Mouse (Mus musculus): ENCODE data around the gene Gm12888.
"Not testable (repeated sequence)": the region's sequence is repeated elsewhere in the genome, so short reads cannot be mapped to it uniquely, and the experiment has no call there.

Gm12888 gene

DNA sequence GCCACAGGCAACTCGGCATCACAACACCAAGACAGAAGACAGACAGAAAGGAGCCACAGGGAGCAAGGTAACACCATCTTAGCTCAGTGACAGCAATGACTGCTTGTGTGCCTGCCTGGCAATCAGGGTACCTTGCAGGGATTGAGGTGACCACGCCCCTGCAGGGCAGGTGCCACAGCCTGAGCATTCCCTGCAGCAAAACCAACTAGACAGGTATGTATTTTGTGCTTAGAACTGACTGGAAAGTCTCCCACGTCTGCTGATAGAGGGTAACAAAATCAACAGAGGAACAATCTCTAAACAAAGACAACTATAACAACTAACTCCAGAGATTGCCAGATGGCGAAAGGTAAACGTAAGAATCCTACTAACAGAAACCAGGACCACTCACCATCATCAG is at the start of gene Gm12888:
Gene Gm12888 (minus strand): TSS at position 101 of the 400 bp plus-strand sequence.
- not testable (repeated sequence) for DNase-seq (ENCODE audit: low spot score in 2 of 2)
